Mouse (Mus musculus) megakaryocyte, embryonic 14.5 days (primary cell): ENCODE data around the gene Prr29. TPM values are rescaled to one million over a fixed set of nuclear protein-coding genes. Genes with fewer than 3 reads are reported as not detected.
"Not testable (repeated sequence)": the region's sequence is repeated elsewhere in the genome, so short reads cannot be mapped to it uniquely, and the experiment has no call there.

Source experiments
- H3K27me3 ChIP-seq: replicated peaks from 2 replicates; pipeline ENCODE3; 2012; ENCODE audit warnings: inconsistent platforms
- H3K36me3 ChIP-seq: replicated peaks from 2 replicates; pipeline ENCODE3; 2012; ENCODE audit warnings: low read length, inconsistent platforms, mixed read lengths
- H3K4me1 ChIP-seq: 2 replicates; pipeline ENCODE4 v1.6.1; 2012; ENCODE audit warnings: inconsistent platforms
- H3K4me3 ChIP-seq: replicated peaks from 2 replicates; pipeline ENCODE3; 2012; ENCODE audit warnings: moderate library complexity, mild to moderate bottlenecking, inconsistent platforms
- H3K9me3 ChIP-seq: 2 replicates; pipeline ENCODE4 v1.6.1; 2012; ENCODE audit warnings: inconsistent platforms
- FLI1 ChIP-seq: IDR thresholded peaks from 2 replicates; pipeline ENCODE4 v1.6.1; 2012; ENCODE audit warnings: low read length, inconsistent platforms, mixed read lengths
- GATA1 ChIP-seq: IDR thresholded peaks from 3 replicates; pipeline ENCODE4 v1.6.1; 2012; ENCODE audit warnings: mixed read lengths, low read length, inconsistent platforms, borderline replicate concordance
- polyA plus RNA-seq: library from polyadenylated mRNA; stranded (reverse); fragments of >175 nt; gene quantifications from 2 replicates; pipeline ENCODE4 v1.2.3, GENCODE M21; 2012; ENCODE audit warnings: low replicate concordance; ENCODE audit not compliant: insufficient read depth

The Prr29 gene
- polyA plus RNA-seq, 1 experiment, result not detected

DNA sequence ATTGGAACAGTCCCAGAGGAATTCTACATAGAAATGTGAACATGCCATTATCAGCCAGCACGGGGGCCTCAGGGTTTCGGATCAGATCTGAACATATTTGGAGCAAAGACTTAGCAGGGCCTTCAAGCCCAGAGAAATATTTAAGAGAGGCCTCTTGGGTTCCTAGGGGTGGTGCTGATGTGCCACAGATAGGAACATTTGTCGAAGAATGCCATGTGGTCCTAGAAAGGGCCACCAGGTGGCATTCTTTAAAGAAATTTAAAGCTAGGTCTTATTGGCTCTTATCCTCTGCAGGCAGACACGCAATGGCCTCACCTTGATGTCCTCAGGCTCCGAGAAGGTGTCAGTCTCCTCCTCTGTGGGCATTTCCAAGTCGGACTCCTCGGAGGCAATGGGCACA lies 35.6 kb upstream of the Prr29 start:
- H3K4me1 ChIP-seq, result peaks cover 32% of the 10 kb centered on the region
- no peak for TF ChIP-seq FLI1
- TF ChIP-seq GATA1, result no peak
- H3K36me3 ChIP-seq, result no peaks in the 10 kb centered on the region
- peaks cover 4% of the 10 kb centered on the region; the same call in 1 of the 2 replicates for H3K9me3 ChIP-seq
- no peak overlapping the region for H3K4me3 ChIP-seq
- peaks cover 60% of the 10 kb centered on the region for H3K27me3 ChIP-seq

DNA sequence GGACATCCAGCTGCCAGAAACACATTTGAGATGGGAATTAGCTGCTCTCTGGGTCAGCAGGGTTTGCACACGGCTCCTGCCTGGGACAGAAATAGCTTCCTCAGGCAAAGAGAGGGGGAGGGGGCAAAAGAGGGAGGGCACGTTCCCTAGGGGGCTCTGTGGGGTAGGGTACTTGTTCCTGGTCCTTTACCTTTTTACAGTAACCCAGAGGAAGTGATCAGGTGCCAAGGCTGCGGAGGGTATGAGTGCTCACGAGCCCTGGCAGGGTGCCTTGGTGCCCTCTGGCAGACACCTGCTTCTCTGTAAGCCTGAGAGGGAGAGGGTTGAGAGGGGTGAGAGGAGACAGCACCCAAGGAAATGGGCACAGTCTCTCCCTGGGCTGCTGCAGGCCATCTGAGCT lies 32.8 kb upstream of the Prr29 start:
- peaks cover 8% of the 10 kb centered on the region; the same call in 1 of the 2 replicates for H3K9me3 ChIP-seq
- H3K4me3 ChIP-seq, result no peak overlapping the region
- no peaks in the 10 kb centered on the region for H3K36me3 ChIP-seq
- TF ChIP-seq GATA1, result no peak
- no peak for TF ChIP-seq FLI1
- H3K4me1 ChIP-seq, result peaks cover 20% of the 10 kb centered on the region
- peaks cover 58% of the 10 kb centered on the region for H3K27me3 ChIP-seq

DNA sequence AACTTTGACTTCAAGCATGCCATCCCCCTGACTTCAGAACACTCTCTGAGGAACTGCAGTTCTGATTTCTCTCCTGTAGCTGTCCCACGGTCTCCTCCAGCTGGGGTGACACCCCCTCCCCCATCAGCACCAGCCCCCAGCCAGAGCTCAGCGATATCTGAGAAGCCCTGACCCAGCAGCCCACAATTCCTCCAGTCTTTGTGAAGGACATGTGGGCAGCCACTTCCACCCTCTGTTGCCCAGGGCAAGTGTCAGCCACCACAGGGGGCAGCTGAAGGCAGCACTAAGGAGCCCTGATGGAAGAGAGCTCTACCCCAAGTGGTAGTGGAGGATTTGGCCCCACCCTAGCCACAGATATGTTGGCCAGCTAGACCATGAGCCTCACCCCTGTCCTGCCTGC lies 31.2 kb upstream of the Prr29 start:
- peaks cover 59% of the 10 kb centered on the region for H3K27me3 ChIP-seq
- H3K36me3 ChIP-seq, result no peaks in the 10 kb centered on the region
- H3K4me3 ChIP-seq, result peak overlapping the region; percentile 18
- no peak for TF ChIP-seq FLI1
- no peak for TF ChIP-seq GATA1
- peaks cover 8% of the 10 kb centered on the region; the same call in 1 of the 2 replicates for H3K9me3 ChIP-seq
- H3K4me1 ChIP-seq, result peaks cover 19% of the 10 kb centered on the region

DNA sequence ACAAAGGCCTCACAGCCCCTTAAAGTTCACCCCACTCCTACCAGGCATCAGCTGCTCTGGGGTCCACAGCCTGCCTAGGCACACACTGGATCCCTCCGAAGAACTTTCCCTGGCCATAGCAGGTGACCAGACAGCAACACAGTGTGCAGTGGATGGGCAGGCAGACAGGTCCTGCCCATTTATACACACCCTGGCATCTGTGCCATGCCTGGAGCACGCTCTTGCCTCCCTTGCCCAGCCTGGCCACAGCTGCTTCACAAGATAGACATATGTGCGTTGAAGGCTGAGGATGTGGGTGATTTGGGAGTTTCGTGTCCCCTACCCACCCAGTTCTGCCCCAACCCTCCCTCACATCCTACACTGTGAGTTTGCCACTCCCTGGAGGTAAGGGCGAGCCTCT lies 27.2 kb upstream of the Prr29 start:
- Histone ChIP-seq H3K4me3 (no peak overlapping the region), H3K36me3 (no peaks in the 10 kb centered on the region)
- TF ChIP-seq GATA1, result no peak
- TF ChIP-seq FLI1, result no peak

DNA sequence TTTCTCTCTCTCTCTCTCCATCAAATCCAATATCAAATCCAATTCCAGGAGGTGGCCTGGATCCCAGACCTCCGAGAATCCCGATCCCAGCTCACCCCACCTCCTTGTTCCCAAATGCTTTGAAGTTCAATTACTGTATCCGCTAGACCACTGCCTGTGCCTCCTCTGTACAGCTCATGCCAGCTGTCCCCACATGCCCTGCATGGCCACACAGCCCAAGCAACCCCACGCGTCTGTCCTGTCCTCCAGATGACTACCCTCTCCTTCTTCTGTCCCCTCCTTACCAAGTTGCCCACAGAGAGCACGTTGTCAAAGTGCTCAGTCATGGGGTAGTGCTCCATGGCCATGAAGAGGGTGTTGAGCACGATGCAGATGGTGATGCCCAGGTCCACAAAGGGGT lies 26.4 kb upstream of the Prr29 start:
- no peak for TF ChIP-seq FLI1
- TF ChIP-seq GATA1, result no peak
- no peaks in the 10 kb centered on the region for H3K36me3 ChIP-seq
- peak overlapping the region; percentile 20 for H3K4me3 ChIP-seq
- H3K4me1 ChIP-seq, result peaks cover 20% of the 10 kb centered on the region
- 0 out of 2 replicates have a peak, but pooled peaks cover 4% of the 10 kb centered on the region for H3K9me3 ChIP-seq
- H3K27me3 ChIP-seq, result peaks cover 61% of the 10 kb centered on the region

More for the DNA sequence above, 27.2 kb upstream of the Prr29 start:
- peaks cover 22% of the 10 kb centered on the region for H3K4me1 ChIP-seq
- peaks cover 60% of the 10 kb centered on the region for H3K27me3 ChIP-seq
- 0 out of 2 replicates have a peak, but pooled peaks cover 4% of the 10 kb centered on the region for H3K9me3 ChIP-seq

DNA sequence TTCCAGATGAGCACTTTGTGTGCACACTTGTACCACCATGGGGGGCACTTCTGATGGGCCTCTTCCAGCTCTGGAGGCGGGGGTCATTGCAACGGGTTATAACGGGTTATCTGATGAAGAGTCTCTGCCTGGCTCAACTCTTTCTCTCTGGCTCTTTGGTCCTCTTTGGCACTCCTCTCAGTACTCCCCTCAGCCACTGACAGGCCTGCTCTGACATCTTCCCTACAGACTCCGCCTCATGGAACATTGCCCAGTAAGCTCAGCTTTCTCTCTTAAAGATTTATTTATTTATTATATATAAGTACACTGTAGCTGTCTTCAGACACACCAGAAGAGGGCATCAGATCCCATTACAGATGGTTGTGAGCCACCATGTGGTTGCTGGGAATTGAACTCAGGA lies 25.9 kb upstream of the Prr29 start:
- Histone ChIP-seq H3K4me1 (peaks cover 15% of the 10 kb centered on the region), H3K27me3 (peaks cover 61% of the 10 kb centered on the region), H3K4me3 (peak overlapping the region; percentile 20)
- H3K9me3 ChIP-seq, H3K36me3 ChIP-seq: not testable (repeated sequence)

DNA sequence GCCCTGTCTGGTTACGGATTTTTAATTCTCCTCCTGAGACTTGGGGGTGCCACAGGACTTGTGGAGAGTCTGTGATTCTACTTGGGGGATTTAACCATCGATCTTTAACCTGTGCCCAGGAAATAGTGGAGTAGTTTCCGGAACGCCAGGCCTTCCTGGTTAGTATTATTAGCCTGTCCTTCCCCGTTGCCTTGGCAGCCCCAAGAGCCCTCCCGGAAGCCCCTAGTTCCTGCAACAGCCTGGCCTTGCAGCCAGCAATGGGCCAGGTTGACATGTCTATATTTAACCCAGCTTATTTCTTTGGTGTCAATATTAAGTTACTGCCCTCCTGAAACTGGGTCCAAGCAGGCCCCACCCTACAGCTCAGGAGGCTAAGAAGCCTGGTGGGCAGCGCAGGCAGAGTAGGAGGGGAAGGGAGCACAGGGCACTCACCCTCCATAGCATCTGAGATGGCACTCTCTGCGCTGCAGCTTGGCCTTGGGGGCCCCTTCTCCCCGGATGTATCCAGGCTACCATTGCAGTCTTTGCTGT lies 24.2 kb upstream of the Prr29 start:
- no peak overlapping the region for H3K4me3 ChIP-seq
- no peaks in the 10 kb centered on the region for H3K36me3 ChIP-seq
- TF ChIP-seq FLI1 (no peak), GATA1 (no peak)
- no peaks in the 10 kb centered on the region for H3K9me3 ChIP-seq
- peaks cover 71% of the 10 kb centered on the region for H3K27me3 ChIP-seq
- peaks cover 10% of the 10 kb centered on the region for H3K4me1 ChIP-seq

DNA sequence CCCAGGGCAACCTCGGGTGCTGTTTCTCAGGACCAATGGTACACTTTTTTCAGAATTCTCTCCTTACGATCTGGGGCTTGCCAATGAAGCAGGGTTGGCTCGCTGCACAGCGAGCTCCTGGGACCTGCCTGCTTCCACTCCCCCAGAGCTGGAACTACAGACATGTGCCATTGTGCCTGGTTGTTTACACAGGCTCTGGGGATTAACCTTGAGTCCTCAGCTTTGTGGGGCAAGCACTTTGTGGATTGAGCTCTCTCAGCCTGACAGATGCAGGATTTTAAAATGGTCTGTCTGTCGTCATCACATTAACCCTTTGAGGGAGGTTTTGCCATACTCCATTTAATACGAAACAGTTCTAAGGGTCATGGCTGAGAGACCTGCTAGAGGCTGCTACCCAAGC lies 20.4 kb upstream of the Prr29 start:
- Histone ChIP-seq H3K4me3 (no peak overlapping the region), H3K4me1 (peaks cover 6% of the 10 kb centered on the region), H3K27me3 (peaks cover 77% of the 10 kb centered on the region), H3K36me3 (no peaks in the 10 kb centered on the region), H3K9me3 (no peaks in the 10 kb centered on the region)
- TF ChIP-seq GATA1 (no peak), FLI1 (no peak)

DNA sequence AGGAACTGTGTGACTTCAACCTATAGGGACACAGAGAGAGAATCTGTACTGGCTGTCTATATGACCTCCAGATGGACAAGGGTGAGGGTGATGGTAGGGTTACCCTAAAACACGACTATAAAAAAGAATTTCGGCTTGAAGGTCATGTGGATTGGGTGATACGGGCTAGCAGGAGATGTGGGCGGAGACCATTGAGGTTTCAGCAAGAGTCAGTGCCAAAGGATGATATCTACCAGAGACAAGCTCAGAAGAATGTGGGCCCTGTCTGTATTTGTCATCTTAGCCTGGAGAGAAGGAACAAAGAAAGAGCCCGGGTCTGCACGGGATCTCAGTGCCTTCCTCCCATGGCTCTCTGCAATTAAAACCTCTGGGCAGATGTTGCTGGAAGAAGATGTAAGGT lies 15.5 kb upstream of the Prr29 start:
- H3K4me1 ChIP-seq, result peaks cover 19% of the 10 kb centered on the region; the same call in 1 of the 2 replicates
- no peak for TF ChIP-seq GATA1
- TF ChIP-seq FLI1, result no peak
- no peaks in the 10 kb centered on the region for H3K36me3 ChIP-seq
- no peak overlapping the region for H3K4me3 ChIP-seq
- no peaks in the 10 kb centered on the region for H3K9me3 ChIP-seq
- H3K27me3 ChIP-seq, result peaks cover 86% of the 10 kb centered on the region

DNA sequence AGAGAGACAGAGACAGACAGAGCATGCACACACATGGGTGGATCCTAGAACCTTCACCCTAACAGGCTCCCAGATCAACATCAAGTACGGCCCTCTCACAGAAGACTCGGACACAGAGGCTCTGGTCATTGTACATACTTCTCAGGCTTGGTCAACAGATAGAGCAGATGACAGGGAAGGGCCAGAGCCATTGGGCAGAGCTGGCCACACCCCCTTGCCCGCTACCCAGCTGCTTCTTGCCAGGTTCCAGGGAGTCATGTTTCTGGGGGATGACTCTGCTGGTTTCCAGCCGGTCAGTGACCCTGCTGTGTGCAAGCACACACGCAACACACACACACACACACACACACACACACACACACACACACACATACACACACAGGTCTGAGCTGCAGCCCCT lies 14.4 kb upstream of the Prr29 start:
- TF ChIP-seq FLI1, result no peak
- TF ChIP-seq GATA1, result no peak

DNA sequence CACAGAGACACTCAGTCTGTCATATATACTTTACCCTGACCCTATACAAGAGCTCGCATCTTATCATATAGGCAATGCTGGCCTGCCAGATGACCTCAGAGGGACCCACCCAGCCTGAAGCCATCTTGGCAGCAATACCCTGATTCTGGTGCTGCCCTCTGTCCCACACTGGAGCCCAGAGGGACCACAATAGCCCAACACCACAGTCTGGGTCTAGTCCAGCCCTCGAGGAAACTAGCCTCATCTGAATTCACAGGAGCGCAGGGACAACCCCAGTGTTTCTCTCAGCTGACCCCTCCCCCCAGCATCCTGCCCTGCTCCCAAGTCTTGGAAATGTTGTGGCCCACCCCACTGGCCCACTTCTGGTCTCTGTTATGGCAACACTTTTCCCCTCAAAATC lies 14.0 kb upstream of the Prr29 start:
- TF ChIP-seq FLI1 (no peak), GATA1 (no peak)
- no peaks in the 10 kb centered on the region for H3K9me3 ChIP-seq

More for the DNA sequence above, 14.4 kb upstream of the Prr29 start:
- no peak overlapping the region for H3K4me3 ChIP-seq
- peaks cover 30% of the 10 kb centered on the region for H3K4me1 ChIP-seq
- peaks cover 86% of the 10 kb centered on the region for H3K27me3 ChIP-seq
- no peaks in the 10 kb centered on the region for H3K36me3 ChIP-seq
- no peaks in the 10 kb centered on the region for H3K9me3 ChIP-seq

More for the DNA sequence above, 14.0 kb upstream of the Prr29 start:
- H3K27me3 ChIP-seq, result peaks cover 88% of the 10 kb centered on the region
- H3K4me1 ChIP-seq, result peaks cover 31% of the 10 kb centered on the region
- H3K4me3 ChIP-seq, result no peak overlapping the region
- H3K36me3 ChIP-seq, result no peaks in the 10 kb centered on the region
